ENCODE assay signal across 8 mouse cellular contexts in the genomic region with DNA sequence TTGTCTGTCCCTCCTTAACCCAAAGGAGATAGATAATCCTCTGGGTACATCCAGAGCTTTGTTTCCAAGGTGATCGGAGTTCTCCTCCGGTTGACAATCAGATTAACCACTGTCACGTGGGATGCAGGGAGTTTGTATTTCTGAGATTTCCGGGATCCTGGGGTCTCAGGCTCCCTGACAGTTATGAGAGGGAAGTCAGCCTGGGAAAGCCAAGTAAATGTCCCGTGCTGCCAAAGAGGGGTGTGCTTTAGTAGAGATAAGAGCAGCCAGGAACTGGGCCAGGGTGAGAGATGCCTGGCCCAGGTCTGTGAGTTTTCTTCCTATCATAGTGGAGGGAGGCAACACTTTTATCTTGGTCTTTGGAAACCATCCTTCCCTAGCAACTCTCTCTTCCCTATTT. TPM values are rescaled to one million over a fixed set of nuclear protein-coding genes. Genes with fewer than 3 reads are reported as not detected.
DNase-seq lines count a peak whose midpoint lies in the region; ATAC-seq and TF ChIP-seq lines count a peak whose summit lies in the region.

No protein-coding gene starts in this region.

- no peak for ATAC-seq in forebrain, embryonic 11.5 days (replicated peaks; ENCODE audit: low FRiP score)
- ATAC-seq in intestine, postnatal 0 days: no peak
- no peak for ATAC-seq in midbrain, embryonic 14.5 days (ENCODE audit: low FRiP score, low TSS enrichment)

- TF ChIP-seq EP300 in heart, adult 2 months (IDR thresholded peaks at IDR 0.05; ENCODE audit: insufficient read depth, low read depth, low read length): no peak

- no peaks in the 10 kb centered on the region for H3K27me3 ChIP-seq in heart, adult 2 months (ENCODE audit: control insufficient read depth, insufficient read depth, low read length)
- peaks cover 8% of the 10 kb centered on the region for H3K27me3 ChIP-seq in forebrain, embryonic 11.5 days (ENCODE audit: control insufficient read depth, insufficient read depth, low read length)
- H3K27me3 ChIP-seq in intestine, postnatal 0 days (replicated peaks; ENCODE audit: control insufficient read depth, insufficient read depth, low read length): peaks cover 13% of the 10 kb centered on the region
- no peaks in the 10 kb centered on the region for H3K27me3 ChIP-seq in midbrain, embryonic 14.5 days (ENCODE audit: control insufficient read depth, insufficient read depth, low read length)

- H3K9me3 ChIP-seq in forebrain, embryonic 11.5 days (ENCODE audit: control insufficient read depth, low read length): no peaks in the 10 kb centered on the region
- no peaks in the 10 kb centered on the region for H3K9me3 ChIP-seq in intestine, postnatal 0 days (ENCODE audit: control insufficient read depth)
- no peaks in the 10 kb centered on the region for H3K9me3 ChIP-seq in midbrain, embryonic 14.5 days (ENCODE audit: control insufficient read depth, low read length)

- H3K9ac ChIP-seq in heart, adult 2 months (ENCODE audit: low read depth, low read length): no peak overlapping the region
- H3K9ac ChIP-seq in forebrain, embryonic 11.5 days (ENCODE audit: low read length): no peak overlapping the region
- H3K9ac ChIP-seq in intestine, postnatal 0 days (ENCODE audit: low read depth, low read length): no peak overlapping the region
- peak overlapping the region; percentile 54; the same call in 1 of the 2 replicates for H3K9ac ChIP-seq in midbrain, embryonic 14.5 days (replicated peaks; ENCODE audit: low read length)

- DNase-seq in heart, adult 2 months: peak; percentile 38 to 64
- no peak for DNase-seq in heart, postnatal 4 days
- DNase-seq in forebrain, embryonic 11.5 days (ENCODE audit: low spot score): no peak
- DNase-seq in midbrain, embryonic 14.5 days: peak; percentile 51
- DNase-seq in cerebellum, adult 9-10 months: no peak
- no peak for DNase-seq in spleen, adult 12 weeks (ENCODE audit: low spot score)
- DNase-seq in cerebellum, postnatal 10 days: no peak

- H3K4me2 ChIP-seq in forebrain, embryonic 11.5 days (ENCODE audit: low read depth, low read length, severe bottlenecking): 0 out of 2 replicates have a peak overlapping the region, but pooled peaks have one; percentile 93
- H3K4me2 ChIP-seq in intestine, postnatal 0 days (replicated peaks; ENCODE audit: low read depth): peak overlapping the region; percentile 78; the same call in 1 of the 2 replicates
- H3K4me2 ChIP-seq in midbrain, embryonic 14.5 days (ENCODE audit: low read length): peak overlapping the region; percentile 86

- H3K36me3 ChIP-seq in heart, adult 2 months (ENCODE audit: control insufficient read depth, insufficient read depth, low read length): no peaks in the 10 kb centered on the region
- no peaks in the 10 kb centered on the region for H3K36me3 ChIP-seq in forebrain, embryonic 11.5 days (ENCODE audit: control insufficient read depth, insufficient read depth, low read length)
- no peaks in the 10 kb centered on the region for H3K36me3 ChIP-seq in intestine, postnatal 0 days (ENCODE audit: control insufficient read depth, insufficient read depth)
- H3K36me3 ChIP-seq in midbrain, embryonic 14.5 days (ENCODE audit: control insufficient read depth, insufficient read depth, low read length): no peaks in the 10 kb centered on the region

- peaks cover 2% of the 10 kb centered on the region; the same call in 1 of the 2 replicates for H3K79me2 ChIP-seq in heart, adult 2 months (replicated peaks; ENCODE audit: control insufficient read depth, insufficient read depth, low read length)

- TF ChIP-seq POLR2A in heart, adult 2 months (IDR thresholded peaks at IDR 0.05; ENCODE audit: insufficient read depth, low read depth, low read length): no peak

- 9% methylated on average over 5 of the region's 5 CpGs for whole genome bisulfite sequencing in heart, adult 2 months
- 11% methylated on average over 5 of the region's 5 CpGs for WGBS in forebrain, embryonic 11.5 days
- WGBS in intestine, postnatal 0 days: 15% methylated on average over 5 of the region's 5 CpGs
- 1% methylated on average over 5 of the region's 5 CpGs for WGBS in midbrain, embryonic 14.5 days

- H3K27ac ChIP-seq in heart, adult 2 months: peak overlapping the region; percentile 99
- no peak overlapping the region for H3K27ac ChIP-seq in forebrain, embryonic 11.5 days (ENCODE audit: low read depth, low read length)
- no peak overlapping the region for H3K27ac ChIP-seq in intestine, postnatal 0 days (ENCODE audit: low read depth, low read length)
- peak overlapping the region; percentile 81 for H3K27ac ChIP-seq in midbrain, embryonic 14.5 days (replicated peaks; ENCODE audit: low read depth, low read length)

- H3K4me1 ChIP-seq in heart, adult 2 months (ENCODE audit: control insufficient read depth, insufficient read depth, low read length): peaks cover 15% of the 10 kb centered on the region
- peaks cover 7% of the 10 kb centered on the region; the same call in 1 of the 2 replicates for H3K4me1 ChIP-seq in forebrain, embryonic 11.5 days (replicated peaks; ENCODE audit: control insufficient read depth, insufficient read depth, low read length)
- H3K4me1 ChIP-seq in intestine, postnatal 0 days (replicated peaks; ENCODE audit: control insufficient read depth, insufficient read depth, low read length): no peaks in the 10 kb centered on the region
- H3K4me1 ChIP-seq in midbrain, embryonic 14.5 days (ENCODE audit: control insufficient read depth, insufficient read depth, low read length): peaks cover 53% of the 10 kb centered on the region

- no peak for TF ChIP-seq CTCF in heart, adult 2 months (IDR thresholded peaks at IDR 0.05)
- no peak for TF ChIP-seq CTCF in intestine, postnatal 0 days (IDR thresholded peaks at IDR 0.05; ENCODE audit: low read depth)

- intact Hi-C loops in heart, adult 2 months (cut with DNase I): loop anchor here (1.0 to 2.0 kb wide), 2 partner anchors 20 to 38 kb away; a partner anchor contains a TSS

- H3K4me3 ChIP-seq in heart, adult 2 months: peak overlapping the region; percentile 94
- no peak overlapping the region for H3K4me3 ChIP-seq in forebrain, embryonic 11.5 days (ENCODE audit: low read depth, low read length)
- no peak overlapping the region for H3K4me3 ChIP-seq in intestine, postnatal 0 days (ENCODE audit: low read depth, low read length)
- H3K4me3 ChIP-seq in midbrain, embryonic 14.5 days (replicated peaks; ENCODE audit: low read depth, low read length): no peak overlapping the region

RNA-seq across cellular contexts. Expression of a gene that starts 1.2 kb away (rescaled TPM):
- 100 to 1,000 TPM in 1 of 2 experiments, 10 to 100 TPM in 1; 99.4 to 116 TPM for total RNA-seq in heart, adult 2 months (2021)
- polyA plus RNA-seq in heart, adult 2 months (2012; rRNA removed): 58.5 and 61.6 TPM in 2 replicates
- total RNA-seq in heart, postnatal 4 days (2021): 100 to 1,000 TPM; 172 to 177 TPM
- polyA plus RNA-seq in forebrain, embryonic 11.5 days (2014; fragmentation: Nextera tagmentation; extraction: Ambion mirVana): 3.3 and 4.9 TPM in 2 replicates
- 2.6 and 2.8 TPM in 2 replicates for polyA plus RNA-seq in intestine, postnatal 0 days (2015; fragmentation: Nextera tagmentation; extraction: Ambion mirVana)
- 4.4 and 4.9 TPM in 2 replicates for polyA plus RNA-seq in midbrain, embryonic 14.5 days (2014; fragmentation: Nextera tagmentation; extraction: Ambion mirVana)

RNA-seq across cellular contexts. Expression of a gene that starts 38.6 kb away (rescaled TPM):
- total RNA-seq in heart, adult 2 months (2021): 100 to 1,000 TPM; 258 to 289 TPM
- polyA plus RNA-seq in heart, adult 2 months (2012; rRNA removed): 27.8 and 36.6 TPM in 2 replicates
- total RNA-seq in heart, postnatal 4 days (2021): 100 to 1,000 TPM; 226 to 230 TPM
- polyA plus RNA-seq in forebrain, embryonic 11.5 days (2014; fragmentation: Nextera tagmentation; extraction: Ambion mirVana): 78.8 and 83.0 TPM in 2 replicates
- polyA plus RNA-seq in intestine, postnatal 0 days (2015; fragmentation: Nextera tagmentation; extraction: Ambion mirVana): 104 and 110 TPM in 2 replicates
- polyA plus RNA-seq in midbrain, embryonic 14.5 days (2014; fragmentation: Nextera tagmentation; extraction: Ambion mirVana): 54.2 and 70.8 TPM in 2 replicates

Comparison
In these comparisons a context has a peak if more than half of its experiments do, and no peak if none do; other contexts are left out.
1. DNase-seq: peak in heart, adult 2 months (2 of 2) and midbrain, embryonic 14.5 days (single experiment); none in heart, postnatal 4 days (single experiment), forebrain, embryonic 11.5 days (single experiment), cerebellum, adult 9-10 months (single experiment), spleen, adult 12 weeks (single experiment) and cerebellum, postnatal 10 days (0 of 2).
2. H3K27ac ChIP-seq: peak in heart, adult 2 months (single experiment) and midbrain, embryonic 14.5 days (single experiment); none in forebrain, embryonic 11.5 days (single experiment) and intestine, postnatal 0 days (single experiment).
3. RNA of a gene that starts 1.2 kb away (polyA plus RNA-seq): 58.5 to 61.6 TPM in heart, adult 2 months; 4.4 to 4.9 TPM in midbrain, embryonic 14.5 days, 3.3 to 4.9 TPM in forebrain, embryonic 11.5 days and 2.6 to 2.8 TPM in intestine, postnatal 0 days; every median in the first group is over 10 times any median in the second.
4. Peak in every context shown above with its lines, with median percentiles within 50 percentile points of each other: H3K4me2 ChIP-seq.